Mouse (Mus musculus) layer of hippocampus, adult 6 months (tissue): ENCODE measurements around the gene Mrpl28. TPM values are rescaled to one million over a fixed set of nuclear protein-coding genes. Genes with fewer than 3 reads are reported as not detected.

Source experiments
- long read RNA-seq, 2 experiments: library from polyadenylated mRNA; unstranded; transcript quantifications; one replicate each; pipeline ENCODE4 v2.0.0; 2019 to 2020
- polyA plus RNA-seq: library from polyadenylated mRNA; unstranded; fragments of <200 nt; fragmentation: Nextera tagmentation; gene quantifications from 2 replicates; pipeline ENCODE4 v1.2.3, GENCODE M21; 2021

Gene Mrpl28
- polyA plus RNA-seq = 173 and 179 TPM in 2 replicates
- long read RNA-seq, experiment 1, transcript Mrpl28-201 (5 exons, 1,068 nt) = major isoform, 156 of 174 reads
- long read RNA-seq, experiment 1, partial matches to known transcripts = 6 of 174 reads
- long read RNA-seq, experiment 1, other reads (novel, unspliced or antisense) = 11 of 174 reads
- long read RNA-seq, experiment 2, transcript Mrpl28-201 (5 exons, 1,068 nt) = major isoform, 100 of 108 reads
- long read RNA-seq, experiment 2, partial matches to known transcripts = 0 of 108 reads
- long read RNA-seq, experiment 2, other reads (novel, unspliced or antisense) = 5 of 108 reads

GRCm38 (mm10) chr17:26123267-26123684 lies at the start of gene Mrpl28:
Mrpl28 (plus strand) TSS chr17:26123500.

GRCm38 (mm10) chr17:26089905-26090632 lies 33.2 kb upstream of the Mrpl28 start, which contains the start of gene Decr2:
Decr2 (minus strand) TSS chr17:26090337.

GRCm38 (mm10) chr17:26095121-26095740 lies 28.1 kb upstream of the Mrpl28 start, which contains the start of gene Nme4:
Nme4 (minus strand) TSS chr17:26095602.

GRCm38 (mm10) chr17:26113181-26113948 lies 9.9 kb upstream of the Mrpl28 start, which contains the start of gene Tmem8:
Tmem8 (plus strand) TSS chr17:26113299.

GRCm38 (mm10) chr17:26138239-26138836 lies 15.0 kb downstream of the Mrpl28 start, which contains the start of gene Axin1:
Axin1 (plus strand) TSS chr17:26138688.

Other genes starting within 250 kb of the Mrpl28 start
- 87.8 and 94.9 TPM in 2 replicates for gene Mettl26, start 248.4 kb upstream of the Mrpl28 start, polyA plus RNA-seq
- gene Wfikkn1, start 242.6 kb upstream of the Mrpl28 start, polyA plus RNA-seq = not detected in 2 replicates
- 6.4 and 7.1 TPM in 2 replicates for gene Rab40c, start 203.8 kb upstream of the Mrpl28 start, polyA plus RNA-seq
- 115 and 168 TPM in 2 replicates for gene Pigq, start 178.6 kb upstream of the Mrpl28 start, polyA plus RNA-seq
- gene Nhlrc4, start 178.5 kb upstream of the Mrpl28 start, polyA plus RNA-seq = 1.6 and 1.9 TPM in 2 replicates
- gene A930017K11Rik, start 170.9 kb upstream of the Mrpl28 start, polyA plus RNA-seq = 0.54 and 1.1 TPM in 2 replicates
- gene Capn15, start 137.7 kb upstream of the Mrpl28 start, polyA plus RNA-seq = 9.0 and 12.3 TPM in 2 replicates
- 5.9 and 6.4 TPM in 2 replicates for gene Rab11fip3, start 53.9 kb upstream of the Mrpl28 start, polyA plus RNA-seq
- gene Decr2, start 33.2 kb upstream of the Mrpl28 start, polyA plus RNA-seq = 31.0 and 38.4 TPM in 2 replicates
- 5.3 and 5.8 TPM in 2 replicates for gene Nme4, start 27.9 kb upstream of the Mrpl28 start, polyA plus RNA-seq
- 1.9 and 2.1 TPM in 2 replicates for gene Tmem8, start 10.2 kb upstream of the Mrpl28 start, polyA plus RNA-seq
- 3.1 and 4.0 TPM in 2 replicates for gene Axin1, start 15.2 kb downstream of the Mrpl28 start, polyA plus RNA-seq
- gene Pdia2, start 75.6 kb downstream of the Mrpl28 start, polyA plus RNA-seq = not detected in 2 replicates
- 1.9 and 2.2 TPM in 2 replicates for gene Rgs11, start 79.5 kb downstream of the Mrpl28 start, polyA plus RNA-seq
- 102 and 119 TPM in 2 replicates for gene Arhgdig, start 84.3 kb downstream of the Mrpl28 start, polyA plus RNA-seq
- 17.5 and 23.7 TPM in 2 replicates for gene Fam234a, start 120.7 kb downstream of the Mrpl28 start, polyA plus RNA-seq
- gene Luc7l, start 129.4 kb downstream of the Mrpl28 start, polyA plus RNA-seq = 24.1 and 25.1 TPM in 2 replicates